Mouse (Mus musculus) midbrain, embryonic 14.5 days (tissue): ENCODE measurements around the gene Lgi4. TPM values are rescaled to one million over a fixed set of nuclear protein-coding genes. Genes with fewer than 3 reads are reported as not detected.

Source experiments
- ATAC-seq: fragments of 200-750 bp; cut with Nextera tagmentation; 2 replicates; pipeline ENCODE4 v1.8.0; 2017; ENCODE audit warnings: moderate number of reproducible peaks, moderate library complexity; ENCODE audit not compliant: low FRiP score, low TSS enrichment
- DNase-seq: peaks from one replicate; pipeline ENCODE4 v3.0.0-alpha.2; 2015
- H3K27ac ChIP-seq: fragments of 300-500 bp; sonication (generic); replicated peaks from 2 replicates; pipeline ENCODE4 v1.5.1; 2014; ENCODE audit warnings: mild to moderate bottlenecking, low read depth, low read length, moderate library complexity
- H3K27me3 ChIP-seq: fragments of 300-500 bp; sonication (generic); 2 replicates; pipeline ENCODE4 v1.6.1; 2014; ENCODE audit warnings: low read length, control low read depth, mixed read lengths; ENCODE audit not compliant: control insufficient read depth, insufficient read depth
- H3K36me3 ChIP-seq: fragments of 300-500 bp; sonication (generic); 2 replicates; pipeline ENCODE4 v1.6.1; 2014; ENCODE audit warnings: low read length, control low read depth; ENCODE audit not compliant: control insufficient read depth, insufficient read depth
- H3K4me1 ChIP-seq: fragments of 300-500 bp; sonication (generic); 2 replicates; pipeline ENCODE4 v1.6.1; 2014; ENCODE audit warnings: mild to moderate bottlenecking, antibody characterized with exemption, low read length, control low read depth; ENCODE audit not compliant: control insufficient read depth, insufficient read depth
- H3K4me2 ChIP-seq: fragments of 300-500 bp; sonication (generic); 2 replicates; pipeline ENCODE4 v1.6.1; 2014; ENCODE audit warnings: mild to moderate bottlenecking, low read length, moderate library complexity
- H3K4me3 ChIP-seq: fragments of 300-500 bp; sonication (generic); replicated peaks from 2 replicates; pipeline ENCODE4 v1.5.1; 2014; ENCODE audit warnings: low read depth, low read length
- H3K9ac ChIP-seq: fragments of 300-500 bp; sonication (generic); replicated peaks from 2 replicates; pipeline ENCODE4 v1.6.1; 2014; ENCODE audit warnings: mild to moderate bottlenecking, low read length, moderate library complexity
- H3K9me3 ChIP-seq: fragments of 300-500 bp; sonication (generic); 2 replicates; pipeline ENCODE4 v1.6.1; 2016; ENCODE audit warnings: low read length, control low read depth, mixed read lengths; ENCODE audit not compliant: control insufficient read depth
- WGBS: fragments of 180-500 bp; shearing (Covaris S2); extraction: QIAGEN DNeasy Blood & Tissue Kit; methylation state at CpG from one replicate; pipeline ENCODE4 v1.1.7; 2014; 5-methylcytosine and 5-hydroxymethylcytosine counted together
- polyA plus RNA-seq: library from polyadenylated mRNA; unstranded; fragments of >200 nt; fragmentation: Nextera tagmentation; extraction: Ambion mirVana; gene quantifications from 2 replicates; pipeline ENCODE4 v1.2.1, GENCODE M21; 2014

The Lgi4 gene
- polyA plus RNA-seq, 1 experiment from 2014 or later: 0.17 TPM

DNA sequence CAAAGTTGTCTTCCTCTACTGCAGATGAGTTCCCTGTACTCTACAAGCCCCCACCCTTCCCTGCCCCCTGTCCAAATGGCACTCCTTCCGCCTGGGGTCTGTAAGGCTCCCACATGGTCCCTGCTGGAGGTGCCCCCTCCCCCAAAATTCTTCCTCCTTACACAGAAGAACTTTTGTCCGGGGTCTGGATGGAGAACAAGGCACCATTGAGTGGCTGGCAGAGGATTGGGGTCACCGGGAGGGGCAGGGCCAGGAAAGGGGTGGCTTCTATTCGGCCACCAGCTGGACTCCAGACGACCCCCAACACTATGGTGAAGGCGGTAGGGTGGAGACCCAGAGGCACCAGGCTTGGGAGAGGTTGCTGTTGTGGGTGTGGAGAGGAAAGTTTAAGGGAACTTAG is 18.3 kb downstream of the Lgi4 start:
- Histone ChIP-seq H3K4me2 (no peak overlapping the region), H3K4me1 (no peaks in the 10 kb centered on the region), H3K27ac (no peak overlapping the region), H3K9me3 (no peaks in the 10 kb centered on the region), H3K4me3 (no peak overlapping the region), H3K36me3 (no peaks in the 10 kb centered on the region), H3K9ac (no peak overlapping the region), H3K27me3 (no peaks in the 10 kb centered on the region)
- DNase-seq (no peak), ATAC-seq (no peak)
- WGBS: 65% methylated on average over 6 of the region's 6 CpGs

DNA sequence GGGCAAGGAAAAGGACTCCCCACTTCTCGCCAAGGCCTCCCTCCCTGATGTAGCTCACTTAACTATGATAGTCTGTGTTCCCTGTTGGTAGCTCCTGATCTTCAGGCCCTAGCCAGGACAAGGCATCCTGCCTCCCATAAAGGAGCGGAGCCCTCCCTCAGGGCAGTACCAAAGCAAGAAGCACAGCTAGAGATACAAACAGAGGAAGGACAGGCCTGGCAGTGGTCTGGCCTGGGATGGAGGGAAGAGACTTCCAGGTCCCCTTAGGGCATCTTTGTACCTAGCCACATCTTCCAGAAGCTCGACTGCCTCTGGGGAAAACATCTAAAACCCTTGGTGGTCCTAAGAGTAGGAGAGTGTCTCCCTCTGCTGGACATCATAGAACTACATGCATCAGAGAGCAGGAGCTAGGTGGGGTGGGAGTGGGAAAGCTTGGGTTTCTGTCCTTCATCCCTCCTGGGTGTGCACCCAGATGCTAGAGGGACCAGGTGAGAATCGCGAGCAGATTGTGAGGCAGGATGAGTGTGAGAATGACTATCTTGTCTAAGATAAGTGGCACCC is 18.8 kb downstream of the Lgi4 start:
- no peak for ATAC-seq
- no peak overlapping the region for H3K9ac ChIP-seq
- no peak overlapping the region for H3K4me3 ChIP-seq
- no peak overlapping the region for H3K27ac ChIP-seq
- H3K9me3 ChIP-seq: no peaks in the 10 kb centered on the region
- H3K4me1 ChIP-seq: no peaks in the 10 kb centered on the region
- no peak overlapping the region for H3K4me2 ChIP-seq
- no peaks in the 10 kb centered on the region for H3K27me3 ChIP-seq
- WGBS: 55% methylated on average over 5 of the region's 5 CpGs
- H3K36me3 ChIP-seq: no peaks in the 10 kb centered on the region
- DNase-seq: peak; percentile 83

DNA sequence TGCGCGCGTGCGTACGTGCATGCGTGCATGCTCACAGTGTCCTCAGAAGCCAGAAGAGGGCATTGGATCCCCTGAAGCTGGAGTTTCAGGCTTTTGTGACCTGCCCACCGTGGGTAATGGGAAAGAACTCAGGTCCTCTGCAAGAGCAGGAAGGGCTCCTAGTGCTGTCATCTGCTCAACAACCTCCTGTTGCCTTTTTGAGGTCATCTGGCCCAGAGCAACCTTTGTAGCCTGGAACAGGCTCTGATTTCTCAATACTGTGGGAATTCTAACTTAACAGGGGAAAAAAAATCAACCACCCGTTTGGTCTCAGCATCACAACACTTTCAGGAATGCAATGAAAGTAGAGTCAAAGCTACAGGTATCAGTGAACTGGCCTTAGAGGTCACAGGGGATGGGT is 20.5 kb downstream of the Lgi4 start:
- WGBS: 90% methylated on average over 8 of the region's 8 CpGs
- no peaks in the 10 kb centered on the region for H3K27me3 ChIP-seq
- DNase-seq (no peak), ATAC-seq (no peak)
- H3K9ac ChIP-seq: no peak overlapping the region
- H3K4me3 ChIP-seq: no peak overlapping the region
- H3K27ac ChIP-seq: no peak overlapping the region
- no peak overlapping the region for H3K4me2 ChIP-seq
- H3K36me3 ChIP-seq: no peaks in the 10 kb centered on the region
- H3K4me1 ChIP-seq: no peaks in the 10 kb centered on the region
- H3K9me3 ChIP-seq: no peaks in the 10 kb centered on the region

DNA sequence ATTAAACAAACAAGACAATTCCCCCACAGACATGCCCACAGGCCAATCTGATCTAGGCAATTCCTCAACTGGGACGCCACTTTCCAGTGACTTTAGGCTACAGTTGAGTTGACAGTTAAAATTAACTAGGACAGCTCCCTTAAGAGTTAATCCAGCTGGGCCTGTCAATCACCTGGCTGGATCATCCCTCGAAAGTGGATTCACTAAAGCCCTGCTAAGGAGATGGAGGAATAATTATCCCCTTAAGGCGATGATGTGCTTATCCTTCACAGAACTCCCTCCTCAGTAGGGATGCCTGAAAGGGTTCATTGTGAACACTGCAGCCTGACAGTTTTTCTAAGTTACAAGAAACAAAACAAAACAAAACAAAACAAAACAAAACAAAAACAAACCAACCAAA is 21.5 kb downstream of the Lgi4 start:
- no peak for DNase-seq
- Histone ChIP-seq H3K9ac (no peak overlapping the region), H3K27me3 (no peaks in the 10 kb centered on the region), H3K27ac (no peak overlapping the region), H3K4me3 (no peak overlapping the region), H3K36me3 (no peaks in the 10 kb centered on the region), H3K4me1 (no peaks in the 10 kb centered on the region), H3K9me3 (no peaks in the 10 kb centered on the region), H3K4me2 (no peak overlapping the region)
- WGBS: 28% methylated on average over 3 of the region's 3 CpGs
- no peak for ATAC-seq

DNA sequence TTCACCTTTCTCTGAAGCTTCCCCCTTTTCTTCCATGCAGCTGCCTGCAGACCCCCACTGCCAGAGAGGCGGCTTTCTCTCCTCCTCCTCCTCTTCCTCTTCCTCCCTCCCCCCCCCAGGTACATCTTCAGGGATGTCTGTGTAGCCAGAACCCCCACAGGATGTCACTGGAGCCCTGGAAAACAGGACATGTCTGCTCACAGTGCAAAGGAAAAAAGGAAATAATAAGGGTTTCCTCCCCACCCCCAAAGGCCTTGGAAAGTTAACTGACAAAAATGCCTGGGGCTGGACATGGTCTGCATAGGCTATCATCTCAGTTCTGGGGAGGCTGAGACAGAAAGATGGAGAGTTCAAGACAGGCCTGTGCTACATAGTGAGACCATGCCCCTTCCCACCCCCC is 22.0 kb downstream of the Lgi4 start:
- H3K9ac ChIP-seq: no peak overlapping the region
- no peaks in the 10 kb centered on the region for H3K36me3 ChIP-seq
- H3K27ac ChIP-seq: no peak overlapping the region
- no peaks in the 10 kb centered on the region for H3K9me3 ChIP-seq
- H3K27me3 ChIP-seq: no peaks in the 10 kb centered on the region
- WGBS: 35% methylated on average over 1 of the region's 1 CpGs
- H3K4me2 ChIP-seq: no peak overlapping the region
- H3K4me3 ChIP-seq: no peak overlapping the region
- ATAC-seq: no peak
- DNase-seq: no peak
- H3K4me1 ChIP-seq: no peaks in the 10 kb centered on the region

DNA sequence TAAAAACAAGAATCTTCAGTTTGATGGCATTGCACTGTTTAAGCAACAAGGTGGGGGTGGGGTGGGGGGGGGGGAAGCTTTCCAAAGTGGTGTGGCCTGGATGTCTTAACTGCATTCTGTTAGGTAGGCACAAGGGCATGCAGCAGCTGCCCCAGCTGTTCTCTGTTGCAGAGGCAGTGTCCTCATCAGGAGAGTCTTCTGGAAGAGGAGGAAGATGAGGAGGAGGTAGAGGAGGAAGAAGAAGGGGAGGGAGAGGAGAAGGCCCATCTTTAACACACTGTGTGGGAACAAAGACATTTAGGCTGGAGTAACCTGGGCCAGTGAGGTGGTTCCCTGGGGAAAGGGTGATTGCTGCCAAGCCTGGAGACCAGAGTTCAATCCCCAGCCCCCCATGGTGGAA is 23.0 kb downstream of the Lgi4 start:
- Histone ChIP-seq H3K9ac (no peak overlapping the region), H3K4me1 (no peaks in the 10 kb centered on the region), H3K4me3 (no peak overlapping the region), H3K4me2 (no peak overlapping the region), H3K9me3 (no peaks in the 10 kb centered on the region), H3K27me3 (no peaks in the 10 kb centered on the region), H3K27ac (no peak overlapping the region), H3K36me3 (no peaks in the 10 kb centered on the region)
- no peak for ATAC-seq
- no peak for DNase-seq

DNA sequence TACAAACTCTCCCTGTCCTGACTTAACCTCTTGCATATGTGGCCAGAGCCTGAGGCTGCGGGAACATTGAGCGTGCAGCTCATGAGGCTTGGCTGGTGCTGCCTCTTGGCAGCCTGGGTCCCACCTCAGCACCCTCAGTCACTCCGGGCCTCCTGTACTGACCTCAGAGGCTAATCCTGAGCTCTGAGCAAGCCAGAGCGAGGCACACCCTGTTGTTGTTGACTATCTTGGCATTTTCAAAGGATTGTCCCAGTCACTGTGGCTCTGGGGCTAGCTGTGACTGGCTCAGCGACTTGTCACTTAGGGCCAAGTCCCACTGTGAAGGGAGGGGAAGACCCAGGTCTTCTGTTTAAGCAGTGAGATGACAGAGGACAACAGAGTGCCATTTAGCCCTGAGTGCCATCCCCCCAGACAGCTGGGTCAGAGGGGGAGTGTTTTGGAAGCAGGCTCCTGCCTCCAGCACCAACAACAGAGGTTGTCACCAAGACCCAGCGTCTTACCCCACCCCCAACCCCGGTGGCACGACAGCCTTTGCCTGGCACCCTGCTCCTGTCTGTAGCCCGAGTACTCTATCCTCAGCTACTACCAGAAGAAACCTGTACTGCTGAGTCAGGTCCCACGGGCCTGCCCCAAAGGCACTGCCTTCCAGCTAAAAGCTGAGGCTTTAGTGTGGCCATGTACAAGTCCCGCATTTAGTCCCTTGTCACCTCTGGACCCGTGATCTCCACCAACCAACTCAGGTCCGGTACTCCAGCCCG is 23.9 kb downstream of the Lgi4 start:
- no peaks in the 10 kb centered on the region for H3K27me3 ChIP-seq
- H3K9ac ChIP-seq: no peak overlapping the region
- no peaks in the 10 kb centered on the region for H3K36me3 ChIP-seq
- no peak for DNase-seq
- no peak overlapping the region for H3K4me2 ChIP-seq
- no peaks in the 10 kb centered on the region for H3K9me3 ChIP-seq
- no peak overlapping the region for H3K4me3 ChIP-seq
- H3K4me1 ChIP-seq: no peaks in the 10 kb centered on the region
- H3K27ac ChIP-seq: no peak overlapping the region
- ATAC-seq: no peak
- WGBS: 60% methylated on average over 14 of the region's 14 CpGs

DNA sequence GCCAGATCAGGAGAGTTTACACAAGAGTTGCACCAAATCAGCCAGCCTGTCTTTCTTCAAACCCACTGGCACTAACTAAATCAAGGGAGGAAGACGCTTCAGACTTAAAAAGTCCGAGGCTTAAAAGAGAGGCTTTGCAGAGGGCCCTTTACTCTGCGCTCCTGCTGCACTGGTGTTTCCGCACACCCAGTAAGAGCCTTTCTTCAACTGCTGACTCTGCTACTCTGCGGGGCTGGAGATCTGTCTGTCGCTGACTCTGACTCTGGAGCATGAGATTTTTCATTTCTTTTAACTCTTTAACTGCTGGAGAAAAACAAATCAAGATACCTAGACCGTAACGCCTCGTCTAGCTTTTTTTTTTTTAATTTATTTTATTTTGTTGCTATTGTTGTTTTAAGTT is 25.0 kb downstream of the Lgi4 start:
- DNase-seq: no peak
- H3K9ac ChIP-seq: no peak overlapping the region
- WGBS: 56% methylated on average over 9 of the region's 9 CpGs
- H3K9me3 ChIP-seq: no peaks in the 10 kb centered on the region
- H3K27ac ChIP-seq: no peak overlapping the region
- no peak overlapping the region for H3K4me3 ChIP-seq
- no peaks in the 10 kb centered on the region for H3K4me1 ChIP-seq
- H3K36me3 ChIP-seq: no peaks in the 10 kb centered on the region
- H3K4me2 ChIP-seq: no peak overlapping the region
- ATAC-seq: no peak
- no peaks in the 10 kb centered on the region for H3K27me3 ChIP-seq

DNA sequence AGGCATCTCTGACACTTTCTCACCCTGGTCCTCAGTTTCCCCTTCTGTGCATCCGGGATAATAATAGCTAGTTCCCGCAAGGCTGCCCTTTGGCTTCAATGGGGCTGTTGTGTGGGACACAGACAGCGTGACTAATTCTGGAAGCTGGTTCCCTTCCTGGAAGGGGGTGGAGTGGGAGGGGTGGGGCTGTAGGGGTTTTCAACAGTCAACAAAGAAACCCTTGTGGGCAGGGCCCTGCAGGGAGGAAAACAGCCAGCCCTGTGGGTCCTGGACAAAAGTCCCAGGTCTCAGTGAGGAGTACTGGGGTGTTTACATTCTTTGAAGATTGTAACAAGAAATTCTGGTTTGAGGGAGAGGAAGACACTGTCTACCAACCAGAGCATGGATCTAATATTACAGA is 26.0 kb downstream of the Lgi4 start:
- WGBS: 12% methylated on average over 3 of the region's 3 CpGs
- no peak for DNase-seq

More for the DNA sequence above, 26.0 kb downstream of the Lgi4 start:
- Histone ChIP-seq H3K4me3 (no peak overlapping the region), H3K4me1 (no peaks in the 10 kb centered on the region), H3K27ac (no peak overlapping the region), H3K9me3 (no peaks in the 10 kb centered on the region), H3K27me3 (no peaks in the 10 kb centered on the region), H3K9ac (no peak overlapping the region), H3K4me2 (no peak overlapping the region), H3K36me3 (no peaks in the 10 kb centered on the region)
- ATAC-seq: no peak
